15 mouse cellular contexts compared by ENCODE assay signal in the genomic region with DNA sequence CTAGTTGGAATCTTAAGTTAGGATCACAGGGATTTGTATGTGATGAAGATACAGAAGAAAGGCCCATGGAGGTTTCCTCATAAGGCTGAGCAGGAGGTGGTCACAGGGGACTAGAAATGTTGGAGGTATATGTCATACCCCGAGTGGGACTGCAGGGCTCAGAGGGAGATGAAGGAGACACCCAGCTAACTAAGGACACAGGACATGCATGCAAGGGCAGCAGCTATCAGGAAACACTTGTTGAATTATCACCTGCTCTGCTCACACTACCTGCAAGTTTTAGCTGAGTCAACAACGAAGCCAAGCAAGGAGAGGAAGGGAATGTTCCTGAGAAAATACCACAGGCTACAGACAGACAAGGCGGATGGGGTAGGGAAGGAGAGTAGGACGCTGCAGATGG. TPM values are rescaled to one million over a fixed set of nuclear protein-coding genes. Genes with fewer than 3 reads are reported as not detected.
DNase-seq lines count a peak whose midpoint lies in the region; ATAC-seq and TF ChIP-seq lines count a peak whose summit lies in the region.
"Had no signal": no experiment of that assay in that cellular context is flagged by ENCODE, and none has a peak within 500 bp of the region (broad histone marks: within the 10 kb centered on the region; RNA-seq: fewer than 3 reads in every experiment).

No protein-coding gene starts in this region.

- no peaks in the 10 kb centered on the region for H3K9me3 ChIP-seq in limb, embryonic 12.5 days
- no peaks in the 10 kb centered on the region for H3K9me3 ChIP-seq in limb, embryonic 10.5 days (replicated peaks)
- H3K9me3 ChIP-seq in intestine, embryonic 14.5 days (ENCODE audit: control insufficient read depth, low read length) = no peaks in the 10 kb centered on the region
- H3K9me3 ChIP-seq in liver, embryonic 16.5 days (replicated peaks; ENCODE audit: control insufficient read depth, low read length) = no peaks in the 10 kb centered on the region
- H3K9me3 ChIP-seq: heart, embryonic 15.5 days; lung, embryonic 15.5 days; midbrain, embryonic 12.5 days had no signal

- no peaks in the 10 kb centered on the region for H3K27me3 ChIP-seq in limb, embryonic 12.5 days
- H3K27me3 ChIP-seq in limb, embryonic 10.5 days (ENCODE audit: low read depth, poor library complexity, severe bottlenecking) = no peaks in the 10 kb centered on the region
- no peaks in the 10 kb centered on the region for H3K27me3 ChIP-seq in intestine, embryonic 14.5 days (replicated peaks; ENCODE audit: control insufficient read depth, insufficient read depth, low read length)
- H3K27me3 ChIP-seq in liver, embryonic 16.5 days (ENCODE audit: control insufficient read depth, insufficient read depth, low read depth, low read length) = no peaks in the 10 kb centered on the region
- H3K27me3 ChIP-seq: heart, embryonic 15.5 days; lung, embryonic 15.5 days; midbrain, embryonic 12.5 days had no signal

- no peak overlapping the region for H3K9ac ChIP-seq in limb, embryonic 12.5 days (replicated peaks)
- no peak overlapping the region for H3K9ac ChIP-seq in intestine, embryonic 14.5 days (ENCODE audit: low read length)
- H3K9ac ChIP-seq in liver, embryonic 16.5 days (ENCODE audit: low read depth, low read length) = peak overlapping the region; percentile 11; the same call in 1 of the 2 replicates
- H3K9ac ChIP-seq: heart, embryonic 15.5 days; lung, embryonic 15.5 days; midbrain, embryonic 12.5 days had no signal

- intact Hi-C loops in gastrocnemius, adult 2 months (cut with DNase I) = no loop called here

- 87% methylated on average over 4 of the region's 4 CpGs for WGBS in limb, embryonic 12.5 days
- WGBS in limb, embryonic 10.5 days = 86% methylated on average over 4 of the region's 4 CpGs
- 68% methylated on average over 4 of the region's 4 CpGs for WGBS in intestine, embryonic 14.5 days
- WGBS in liver, embryonic 16.5 days (ENCODE audit: insufficient replicate concordance) = 72% methylated on average over 4 of the region's 4 CpGs

- H3K27ac ChIP-seq in gastrocnemius, adult 2 months = peak overlapping the region; percentile 57
- 0 out of 2 replicates have a peak overlapping the region, but pooled peaks have one; percentile 4 for H3K27ac ChIP-seq in limb, embryonic 12.5 days
- H3K27ac ChIP-seq in limb, embryonic 10.5 days = no peak overlapping the region
- H3K27ac ChIP-seq in intestine, embryonic 14.5 days (ENCODE audit: low read depth) = peak overlapping the region; percentile 9; the same call in 1 of the 2 replicates
- H3K27ac ChIP-seq in liver, embryonic 16.5 days (ENCODE audit: low read length) = peak overlapping the region; percentile 34
- H3K27ac ChIP-seq: hindbrain, postnatal 0 days; midbrain, embryonic 12.5 days had no signal

- H3K4me2 ChIP-seq in limb, embryonic 12.5 days = no peak overlapping the region
- H3K4me2 ChIP-seq in intestine, embryonic 14.5 days (ENCODE audit: low read length) = no peak overlapping the region
- H3K4me2 ChIP-seq in liver, embryonic 16.5 days (ENCODE audit: low read depth, low read length) = no peak overlapping the region
- H3K4me2 ChIP-seq: heart, embryonic 15.5 days; lung, embryonic 15.5 days; midbrain, embryonic 12.5 days had no signal

- no peak for DNase-seq in gastrocnemius, adult 2 months
- no peak for DNase-seq in gastrocnemius, postnatal 10 days
- DNase-seq in limb, embryonic 10.5 days (ENCODE audit: low spot score) = no peak
- no peak for DNase-seq in intestine, embryonic 14.5 days (ENCODE audit: low spot score)
- no peak for DNase-seq in urinary bladder, postnatal 25 days (ENCODE audit: low spot score)
- DNase-seq: adrenal gland, adult 8-10 months had no signal

- H3K36me3 ChIP-seq in limb, embryonic 12.5 days = peaks cover 84% of the 10 kb centered on the region
- H3K36me3 ChIP-seq in limb, embryonic 10.5 days = peaks cover 85% of the 10 kb centered on the region
- H3K36me3 ChIP-seq in intestine, embryonic 14.5 days (ENCODE audit: control insufficient read depth, insufficient read depth, low read length) = peaks cover 54% of the 10 kb centered on the region
- H3K36me3 ChIP-seq in liver, embryonic 16.5 days (ENCODE audit: control insufficient read depth, insufficient read depth) = peaks cover 47% of the 10 kb centered on the region

- peaks cover 19% of the 10 kb centered on the region for H3K4me1 ChIP-seq in limb, embryonic 12.5 days (replicated peaks)
- peaks cover 7% of the 10 kb centered on the region for H3K4me1 ChIP-seq in limb, embryonic 10.5 days
- H3K4me1 ChIP-seq in intestine, embryonic 14.5 days (replicated peaks; ENCODE audit: control insufficient read depth, insufficient read depth, low read length) = peaks cover 7% of the 10 kb centered on the region; the same call in 1 of the 2 replicates
- peaks cover 44% of the 10 kb centered on the region for H3K4me1 ChIP-seq in liver, embryonic 16.5 days (ENCODE audit: control insufficient read depth, low read depth, low read length)
- H3K4me1 ChIP-seq: midbrain, embryonic 12.5 days had no signal

- no peak overlapping the region for H3K4me3 ChIP-seq in gastrocnemius, adult 2 months
- H3K4me3 ChIP-seq in limb, embryonic 12.5 days (replicated peaks) = no peak overlapping the region
- no peak overlapping the region for H3K4me3 ChIP-seq in limb, embryonic 10.5 days
- no peak overlapping the region for H3K4me3 ChIP-seq in intestine, embryonic 14.5 days (ENCODE audit: low read depth, low read length)
- H3K4me3 ChIP-seq in liver, embryonic 16.5 days (ENCODE audit: low read depth, low read length) = no peak overlapping the region
- H3K4me3 ChIP-seq: heart, embryonic 15.5 days; lung, embryonic 15.5 days; midbrain, embryonic 12.5 days had no signal

- TF ChIP-seq CTCF in gastrocnemius, adult 2 months (IDR thresholded peaks at IDR 0.05) = no peak

- ATAC-seq in limb, embryonic 12.5 days (ENCODE audit: insufficient number of reproducible peaks, insufficient read depth, low FRiP score, low TSS enrichment, low read depth) = no peak
- ATAC-seq in intestine, embryonic 14.5 days (replicated peaks; ENCODE audit: low FRiP score, low TSS enrichment, low read depth) = no peak
- ATAC-seq in liver, embryonic 16.5 days (ENCODE audit: low read depth) = no peak
- ATAC-seq in CD4-positive, CD25-positive, alpha-beta regulatory T cell, adult 4 months = no peak
- ATAC-seq: hindbrain, postnatal 0 days had no signal

RNA-seq across cellular contexts. Expression of a gene that starts 16.3 kb away (rescaled TPM):
- 10 to 100 TPM; 29.0 to 33.0 TPM for total RNA-seq in gastrocnemius, adult 2 months (2021)
- 10 to 100 TPM; 34.8 to 37.9 TPM for total RNA-seq in gastrocnemius, postnatal 10 days (2021)
- 51.8 and 54.1 TPM in 2 replicates for polyA plus RNA-seq in limb, embryonic 12.5 days (2016; fragmentation: Nextera tagmentation; extraction: Ambion mirVana)
- 55.0 and 55.4 TPM in 2 replicates for polyA plus RNA-seq in limb, embryonic 10.5 days (2016; fragmentation: Nextera tagmentation; extraction: Ambion mirVana)
- 49.6 and 52.3 TPM in 2 replicates for polyA plus RNA-seq in intestine, embryonic 14.5 days (2014; fragmentation: Nextera tagmentation; extraction: Ambion mirVana)
- 38.9 and 39.2 TPM in 2 replicates for polyA plus RNA-seq in liver, embryonic 16.5 days (2015; fragmentation: Nextera tagmentation; extraction: Ambion mirVana)
- 10 to 100 TPM; 13.9 to 15.0 TPM for polyA plus RNA-seq in CD4-positive, CD25-positive, alpha-beta regulatory T cell, adult 4 months (2017; shearing (Covaris generic))

RNA-seq across cellular contexts. Expression of a gene that starts 16.5 kb away (rescaled TPM):
- 1 to 10 TPM; 4.5 to 6.3 TPM for total RNA-seq in gastrocnemius, adult 2 months (2021)
- 10 to 100 TPM in 1 of 2 experiments, 1 to 10 TPM in 1; 7.3 to 10.9 TPM for total RNA-seq in gastrocnemius, postnatal 10 days (2021)
- 23.7 and 25.8 TPM in 2 replicates for polyA plus RNA-seq in limb, embryonic 12.5 days (2016; fragmentation: Nextera tagmentation; extraction: Ambion mirVana)
- polyA plus RNA-seq in limb, embryonic 10.5 days (2016; fragmentation: Nextera tagmentation; extraction: Ambion mirVana) = 26.7 and 28.4 TPM in 2 replicates
- polyA plus RNA-seq in intestine, embryonic 14.5 days (2014; fragmentation: Nextera tagmentation; extraction: Ambion mirVana) = 22.9 and 23.9 TPM in 2 replicates
- 7.6 and 7.8 TPM in 2 replicates for polyA plus RNA-seq in liver, embryonic 16.5 days (2015; fragmentation: Nextera tagmentation; extraction: Ambion mirVana)
- polyA plus RNA-seq in CD4-positive, CD25-positive, alpha-beta regulatory T cell, adult 4 months (2017; shearing (Covaris generic)) = 10 to 100 TPM in 1 of 2 experiments, 1 to 10 TPM in 1; 8.0 to 11.3 TPM

RNA-seq across cellular contexts. Expression of a gene that starts 17.8 kb away (rescaled TPM):
- total RNA-seq in gastrocnemius, adult 2 months (2021) = 1 to 10 TPM; 1.8 to 3.0 TPM
- 1 to 10 TPM; 4.9 to 7.2 TPM for total RNA-seq in gastrocnemius, postnatal 10 days (2021)
- 17.3 and 17.9 TPM in 2 replicates for polyA plus RNA-seq in limb, embryonic 12.5 days (2016; fragmentation: Nextera tagmentation; extraction: Ambion mirVana)
- polyA plus RNA-seq in limb, embryonic 10.5 days (2016; fragmentation: Nextera tagmentation; extraction: Ambion mirVana) = 14.2 and 15.7 TPM in 2 replicates
- polyA plus RNA-seq in intestine, embryonic 14.5 days (2014; fragmentation: Nextera tagmentation; extraction: Ambion mirVana) = 24.0 and 24.4 TPM in 2 replicates
- 13.4 and 14.1 TPM in 2 replicates for polyA plus RNA-seq in liver, embryonic 16.5 days (2015; fragmentation: Nextera tagmentation; extraction: Ambion mirVana)
- polyA plus RNA-seq in CD4-positive, CD25-positive, alpha-beta regulatory T cell, adult 4 months (2017; shearing (Covaris generic)) = 10 to 100 TPM; 12.0 to 17.9 TPM

RNA-seq across cellular contexts. Expression of a gene that starts 18.7 kb away (rescaled TPM):
- 10 to 100 TPM; 18.5 to 19.1 TPM for total RNA-seq in gastrocnemius, adult 2 months (2021)
- total RNA-seq in gastrocnemius, postnatal 10 days (2021) = 10 to 100 TPM; 20.1 to 25.0 TPM
- polyA plus RNA-seq in limb, embryonic 12.5 days (2016; fragmentation: Nextera tagmentation; extraction: Ambion mirVana) = 30.0 and 31.7 TPM in 2 replicates
- polyA plus RNA-seq in limb, embryonic 10.5 days (2016; fragmentation: Nextera tagmentation; extraction: Ambion mirVana) = 26.3 and 31.1 TPM in 2 replicates
- polyA plus RNA-seq in intestine, embryonic 14.5 days (2014; fragmentation: Nextera tagmentation; extraction: Ambion mirVana) = 25.2 and 25.7 TPM in 2 replicates
- polyA plus RNA-seq in liver, embryonic 16.5 days (2015; fragmentation: Nextera tagmentation; extraction: Ambion mirVana) = 10.7 and 11.0 TPM in 2 replicates
- 10 to 100 TPM; 15.4 to 19.3 TPM for polyA plus RNA-seq in CD4-positive, CD25-positive, alpha-beta regulatory T cell, adult 4 months (2017; shearing (Covaris generic))

RNA-seq across cellular contexts. Expression of a gene that starts 42.1 kb away (rescaled TPM):
- total RNA-seq in gastrocnemius, adult 2 months (2021) = not detected
- not detected for total RNA-seq in gastrocnemius, postnatal 10 days (2021)
- 0.60 and 0.75 TPM in 2 replicates for polyA plus RNA-seq in limb, embryonic 12.5 days (2016; fragmentation: Nextera tagmentation; extraction: Ambion mirVana)
- polyA plus RNA-seq in limb, embryonic 10.5 days (2016; fragmentation: Nextera tagmentation; extraction: Ambion mirVana) = 0.67 and 0.90 TPM in 2 replicates
- 0.18 and 0.34 TPM in 2 replicates for polyA plus RNA-seq in intestine, embryonic 14.5 days (2014; fragmentation: Nextera tagmentation; extraction: Ambion mirVana)
- 0.18 TPM in 1 of 2 replicates, not detected in the other for polyA plus RNA-seq in liver, embryonic 16.5 days (2015; fragmentation: Nextera tagmentation; extraction: Ambion mirVana)
- 1 to 10 TPM in 1 of 2 experiments, not detected in 1; 1.0 TPM for polyA plus RNA-seq in CD4-positive, CD25-positive, alpha-beta regulatory T cell, adult 4 months (2017; shearing (Covaris generic))
- total RNA-seq: gastrocnemius, postnatal 4 days; hindbrain, postnatal 0 days; layer of hippocampus, adult 18-20 months had no signal
